Comparison of ENCODE assay signal across 19 mouse cellular contexts in the genomic region with DNA sequence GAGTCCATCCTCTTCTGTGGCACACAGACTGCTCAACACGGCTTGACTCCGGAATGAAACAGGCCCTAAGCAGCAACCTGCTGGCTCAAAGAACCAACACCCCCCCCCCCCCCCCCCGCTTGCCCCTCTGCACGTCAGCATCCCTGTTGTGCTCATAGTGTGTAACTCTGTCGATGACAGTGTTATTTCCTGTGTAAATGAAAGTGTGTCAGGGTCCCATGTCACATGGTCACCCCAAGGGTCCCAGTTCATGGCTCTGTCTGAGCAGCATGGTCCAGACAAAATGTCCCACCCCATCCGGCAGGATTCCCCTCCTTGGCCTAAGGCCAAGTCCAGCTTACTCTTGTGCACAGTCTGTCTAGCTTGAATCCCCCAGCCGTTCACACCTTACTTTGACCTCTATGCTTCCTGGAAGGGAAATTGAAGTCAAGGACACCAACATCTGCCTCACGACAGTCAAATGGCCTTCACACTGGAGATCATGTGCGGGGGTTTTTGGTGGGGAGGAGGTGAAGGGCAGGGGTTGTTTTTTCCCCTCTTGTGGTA. TPM values are rescaled to one million over a fixed set of nuclear protein-coding genes. Genes with fewer than 3 reads are reported as not detected.
A peak's percentile ranks its signal among the peaks of the same experiment; 100 is the strongest.
DNase-seq lines count a peak whose midpoint lies in the region; ATAC-seq lines count a peak whose summit lies in the region.
"Had no signal": no experiment of that assay in that cellular context is flagged by ENCODE, and none has a peak within 500 bp of the region (broad histone marks: within the 10 kb centered on the region; RNA-seq: fewer than 3 reads in every experiment).

No protein-coding gene starts in this region.

- no peak overlapping the region for H3K9ac ChIP-seq in heart, embryonic 16.5 days (ENCODE audit: low read length)
- H3K9ac ChIP-seq: hindbrain, embryonic 14.5 days; midbrain, embryonic 12.5 days; neural tube, embryonic 12.5 days had no signal

- no peak for DNase-seq in heart, adult 18-20 months
- peak; percentile 26 for DNase-seq in lung, postnatal 10 days
- DNase-seq in lung, postnatal 36 days, result no peak
- DNase-seq in ZHBTc4 (ENCODE audit: low read depth, low spot score), result peak; percentile 39
- DNase-seq in layer of hippocampus, adult 18-20 months (ENCODE audit: low spot score in 2 of 2), result no peak
- DNase-seq: adrenal gland, adult 2 months; cerebellum, adult 11-12 months; gastrocnemius, postnatal 36 days; heart, postnatal 10 days; left cerebral cortex, postnatal 4 days; thymus, postnatal 4 days had no signal

- no peaks in the 10 kb centered on the region for H3K9me3 ChIP-seq in heart, embryonic 16.5 days (replicated peaks; ENCODE audit: control insufficient read depth, low read length)
- H3K9me3 ChIP-seq: heart, embryonic 10.5 days; midbrain, embryonic 12.5 days; neural tube, embryonic 12.5 days had no signal

- no peaks in the 10 kb centered on the region for H3K36me3 ChIP-seq in heart, embryonic 16.5 days (ENCODE audit: control insufficient read depth, insufficient read depth)
- H3K36me3 ChIP-seq: heart, embryonic 10.5 days; midbrain, embryonic 12.5 days; neural tube, embryonic 12.5 days had no signal

- no peak overlapping the region for H3K4me3 ChIP-seq in heart, embryonic 16.5 days (ENCODE audit: low read length)
- H3K4me3 ChIP-seq: heart, embryonic 10.5 days; left cerebral cortex, adult 2 months; midbrain, embryonic 12.5 days; neural tube, embryonic 12.5 days had no signal

- no peaks in the 10 kb centered on the region for H3K27me3 ChIP-seq in heart, embryonic 16.5 days (ENCODE audit: control insufficient read depth, insufficient read depth, low read length)
- H3K27me3 ChIP-seq: midbrain, embryonic 12.5 days; neural tube, embryonic 12.5 days had no signal

- H3K4me1 ChIP-seq in heart, embryonic 16.5 days (ENCODE audit: control insufficient read depth, insufficient read depth, low read length), result peaks cover 7% of the 10 kb centered on the region
- H3K4me1 ChIP-seq: midbrain, embryonic 12.5 days; neural tube, embryonic 12.5 days had no signal

- ATAC-seq in heart, embryonic 16.5 days (replicated peaks; ENCODE audit: extremely low read depth, insufficient read depth, low FRiP score), result 0 out of 2 replicates have a peak, but pooled peaks have one; percentile 10
- ATAC-seq in neutrophil, adult 5-6 weeks (ENCODE audit: extremely low read depth, insufficient number of reproducible peaks, low FRiP score, poor library complexity, severe bottlenecking), result 0 out of 2 replicates have a peak, but pooled peaks have one; percentile 3
- ATAC-seq: lung, postnatal 0 days had no signal

- H3K27ac ChIP-seq in heart, embryonic 16.5 days (ENCODE audit: low read length), result no peak overlapping the region
- H3K27ac ChIP-seq: heart, embryonic 10.5 days; hindbrain, embryonic 14.5 days; left cerebral cortex, adult 2 months; midbrain, embryonic 12.5 days; neural tube, embryonic 12.5 days had no signal

- no peak overlapping the region for H3K4me2 ChIP-seq in heart, embryonic 16.5 days (ENCODE audit: low read depth, low read length)
- H3K4me2 ChIP-seq: hindbrain, embryonic 14.5 days; midbrain, embryonic 12.5 days; neural tube, embryonic 12.5 days had no signal

- 63% methylated on average over 9 of the region's 9 CpGs for WGBS in heart, embryonic 16.5 days

RNA-seq across cellular contexts. Expression of a gene that starts 10.6 kb away (rescaled TPM):
- polyA plus RNA-seq in heart, embryonic 16.5 days (2015; fragmentation: Nextera tagmentation; extraction: Ambion mirVana), result 36.4 and 40.1 TPM in 2 replicates
- 10 to 100 TPM; 11.0 to 11.3 TPM for total RNA-seq in heart, adult 18-20 months (2021)
- total RNA-seq in neutrophil, adult 5-6 weeks (2017), result 12.0 and 14.1 TPM in 2 replicates
- total RNA-seq in layer of hippocampus, adult 18-20 months (2021), result 10 to 100 TPM; 10.3 to 11.0 TPM

Comparison
In these comparisons a context has a peak if more than half of its experiments do, and no peak if none do; other contexts are left out.
1. DNase-seq: peak in lung, postnatal 10 days (single experiment) and ZHBTc4 (single experiment); none in heart, adult 18-20 months (0 of 2), lung, postnatal 36 days (single experiment) and layer of hippocampus, adult 18-20 months (0 of 2).